Mouse (Mus musculus) bone marrow, adult 2 months (tissue): ENCODE data around the gene Ikzf1. TPM values are rescaled to one million over a fixed set of nuclear protein-coding genes. Genes with fewer than 3 reads are reported as not detected.

Source experiments
- H3K27ac ChIP-seq: fragments of 200-500 bp; 2 replicates; pipeline ENCODE4 v1.5.1; 2012; ENCODE audit warnings: low read depth, mild to moderate bottlenecking, control low read depth, inconsistent platforms, low read length; ENCODE audit not compliant: control insufficient read depth, poor library complexity, insufficient read depth
- H3K4me1 ChIP-seq: fragments of 200-500 bp; 2 replicates; pipeline ENCODE4 v1.6.1; 2011; ENCODE audit warnings: low read length; ENCODE audit not compliant: control insufficient read depth, insufficient read depth
- H3K4me3 ChIP-seq: fragments of 200-500 bp; replicated peaks from 2 replicates; pipeline ENCODE3; 2011; ENCODE audit warnings: mild to moderate bottlenecking, low read depth, low read length, control low read depth; ENCODE audit not compliant: control insufficient read depth
- CTCF ChIP-seq: fragments of 200-500 bp; IDR thresholded peaks from 2 replicates; pipeline ENCODE4 v1.5.1; 2011; ENCODE audit warnings: low read length, control low read depth; ENCODE audit not compliant: control insufficient read depth, insufficient read depth
- POLR2A ChIP-seq: fragments of 200-500 bp; IDR thresholded peaks from 2 replicates; pipeline ENCODE4 v1.6.1; 2011; ENCODE audit warnings: low read depth, mild to moderate bottlenecking, control low read depth, low read length, borderline replicate concordance; ENCODE audit not compliant: control insufficient read depth
- WGBS: fragments of 180-500 bp; shearing (Covaris S2); methylation state at CpG from one replicate; pipeline ENCODE4 v1.1.7; 2018; 5-methylcytosine and 5-hydroxymethylcytosine counted together
- polyA plus RNA-seq: library from polyadenylated mRNA; stranded (reverse); fragments of >200 nt; gene quantifications from 2 replicates; pipeline ENCODE4 v1.2.4, GENCODE M21; 2011; ENCODE audit warnings: low replicate concordance; ENCODE audit not compliant: missing spikeins, insufficient read depth, insufficient read length

Ikzf1 gene
- polyA plus RNA-seq, 1 experiment, result 38.1 TPM

- 74% methylated on average over 9 of the region's 9 CpGs for WGBS
- Histone ChIP-seq H3K4me1 (no peaks in the 10 kb centered on the region; the same call in 1 of the 2 replicates), H3K4me3 (no peak overlapping the region), H3K27ac (no peak overlapping the region)
- TF ChIP-seq POLR2A (no peak), CTCF (no peak)
Observed at GRCm38 (mm10) chr11:11801067-11801466, 116.3 kb downstream of the Ikzf1 start.

- H3K27ac ChIP-seq, result no peak overlapping the region
- TF ChIP-seq POLR2A (no peak), CTCF (no peak)
- no peaks in the 10 kb centered on the region; the same call in 1 of the 2 replicates for H3K4me1 ChIP-seq
- WGBS, result 86% methylated on average over 5 of the region's 5 CpGs
- H3K4me3 ChIP-seq, result no peak overlapping the region
Observed at GRCm38 (mm10) chr11:11804421-11804820, 119.6 kb downstream of the Ikzf1 start.

GRCm38 (mm10) chr11:11805951-11806350 lies 121.1 kb downstream of the Ikzf1 start:
- 76% methylated on average over 4 of the region's 4 CpGs for WGBS
- no peak overlapping the region for H3K4me3 ChIP-seq
- TF ChIP-seq POLR2A, result no peak
- no peak for TF ChIP-seq CTCF
- H3K4me1 ChIP-seq, result no peaks in the 10 kb centered on the region; the same call in 1 of the 2 replicates
- H3K27ac ChIP-seq, result no peak overlapping the region

GRCm38 (mm10) chr11:11808035-11808819 lies 123.4 kb downstream of the Ikzf1 start:
- no peak for TF ChIP-seq CTCF
- TF ChIP-seq POLR2A, result no peak
- WGBS, result 2% methylated on average over 25 of the region's 25 CpGs
- H3K27ac ChIP-seq, result peak overlapping the region; percentile 85
- peak overlapping the region; percentile 87 for H3K4me3 ChIP-seq
- H3K4me1 ChIP-seq, result no peaks in the 10 kb centered on the region; the same call in 1 of the 2 replicates

- Histone ChIP-seq H3K4me3 (peak within 1 kb of the TSS; percentile 87), H3K4me1 (no peaks in the 10 kb centered on the region; the same call in 1 of the 2 replicates), H3K27ac (peak within 1 kb of the TSS; percentile 85)
- TF ChIP-seq POLR2A, result peak; percentile 92; the same call in 1 of the 2 replicates
- peak; percentile 29; the same call in 1 of the 2 replicates for TF ChIP-seq CTCF
- WGBS, result under 1% methylated on average over 53 of the region's 53 CpGs
Observed at GRCm38 (mm10) chr11:11808820-11809403, 124.1 kb downstream of the Ikzf1 start, which contains the start of gene Fignl1. Gene Fignl1, minus strand, starts transcription at chr11:11808962.

- no peaks in the 10 kb centered on the region; the same call in 1 of the 2 replicates for H3K4me1 ChIP-seq
- WGBS, result 25% methylated on average over 11 of the region's 11 CpGs
Observed at GRCm38 (mm10) chr11:11809404-11810175, 124.8 kb downstream of the Ikzf1 start.

GRCm38 (mm10) chr11:11811906-11812480 lies 127.2 kb downstream of the Ikzf1 start:
- H3K4me3 ChIP-seq, result no peak overlapping the region
- H3K27ac ChIP-seq, result no peak overlapping the region
- H3K4me1 ChIP-seq, result no peaks in the 10 kb centered on the region; the same call in 1 of the 2 replicates
- peak; percentile 97 for TF ChIP-seq CTCF
- no peak for TF ChIP-seq POLR2A
- 18% methylated on average over 9 of the region's 9 CpGs for WGBS

More at GRCm38 (mm10) chr11:11809404-11810175, 124.8 kb downstream of the Ikzf1 start:
- Histone ChIP-seq H3K27ac (peak overlapping the region; percentile 85), H3K4me3 (peak overlapping the region; percentile 87)
- no peak for TF ChIP-seq CTCF
- TF ChIP-seq POLR2A, result no peak
